Mouse (Mus musculus) limb, embryonic 12.5 days (tissue): Measurements from ENCODE around the gene Ptprd. TPM values are rescaled to one million over a fixed set of nuclear protein-coding genes. Genes with fewer than 3 reads are reported as not detected.

Experiments used
- ATAC-seq: fragments of 200-750 bp; cut with Nextera tagmentation; 2 replicates; pipeline ENCODE4 v1.8.0; 2017; ENCODE audit warnings: low read depth, moderate TSS enrichment; ENCODE audit not compliant: insufficient number of reproducible peaks, insufficient read depth, low FRiP score, low TSS enrichment
- H3K27ac ChIP-seq: fragments of 300-500 bp; sonication (generic); 2 replicates; pipeline ENCODE4 v1.5.1; 2016; ENCODE audit warnings: mild to moderate bottlenecking, moderate library complexity
- H3K27me3 ChIP-seq: fragments of 300-500 bp; sonication (generic); 2 replicates; pipeline ENCODE4 v1.6.1; 2016; ENCODE audit warnings: mild to moderate bottlenecking, moderate library complexity
- H3K36me3 ChIP-seq: fragments of 300-500 bp; sonication (generic); 2 replicates; pipeline ENCODE4 v1.6.1; 2016; ENCODE audit warnings: mild to moderate bottlenecking, moderate library complexity
- H3K4me1 ChIP-seq: fragments of 300-500 bp; sonication (generic); replicated peaks from 2 replicates; pipeline ENCODE4 v1.6.1; 2016
- H3K4me2 ChIP-seq: fragments of 300-500 bp; sonication (generic); 2 replicates; pipeline ENCODE4 v1.6.1; 2016; ENCODE audit warnings: mild to moderate bottlenecking, moderate library complexity
- H3K4me3 ChIP-seq: fragments of 300-500 bp; sonication (generic); replicated peaks from 2 replicates; pipeline ENCODE4 v1.5.1; 2016; ENCODE audit warnings: mild to moderate bottlenecking
- H3K9ac ChIP-seq: fragments of 300-500 bp; sonication (generic); replicated peaks from 2 replicates; pipeline ENCODE4 v1.6.1; 2016; ENCODE audit warnings: mild to moderate bottlenecking, moderate library complexity
- H3K9me3 ChIP-seq: fragments of 300-500 bp; sonication (generic); 2 replicates; pipeline ENCODE4 v1.6.1; 2016; ENCODE audit warnings: mild to moderate bottlenecking, moderate library complexity
- WGBS: fragments of 180-500 bp; shearing (Covaris S2); methylation state at CpG from one replicate; pipeline ENCODE4 v1.1.7; 2016; 5-methylcytosine and 5-hydroxymethylcytosine counted together
- polyA plus RNA-seq: library from polyadenylated mRNA; unstranded; fragments of >200 nt; fragmentation: Nextera tagmentation; extraction: Ambion mirVana; gene quantifications from 2 replicates; pipeline ENCODE4 v1.2.1, GENCODE M21; 2016

The Ptprd gene
- polyA plus RNA-seq, 1 experiment from 2014 or later: 30.9 TPM

GRCm38 (mm10) chr4:76192031-76192430, 2019.7 kb downstream of the Ptprd start:
- no peak overlapping the region for H3K4me2 ChIP-seq
- no peak overlapping the region for H3K4me3 ChIP-seq
- ATAC-seq: no peak
- 94% methylated on average over 1 of the region's 1 CpGs for WGBS
- H3K4me1 ChIP-seq: no peaks in the 10 kb centered on the region
- H3K27ac ChIP-seq: no peak overlapping the region
- H3K36me3 ChIP-seq: no peaks in the 10 kb centered on the region
- no peaks in the 10 kb centered on the region for H3K27me3 ChIP-seq
- no peak overlapping the region for H3K9ac ChIP-seq
- no peaks in the 10 kb centered on the region for H3K9me3 ChIP-seq

GRCm38 (mm10) chr4:76190788-76191187, 2021.0 kb downstream of the Ptprd start:
- H3K4me2 ChIP-seq: no peak overlapping the region
- H3K4me3 ChIP-seq: no peak overlapping the region
- H3K27me3 ChIP-seq: no peaks in the 10 kb centered on the region
- no peaks in the 10 kb centered on the region for H3K4me1 ChIP-seq
- no peak overlapping the region for H3K9ac ChIP-seq
- no peaks in the 10 kb centered on the region for H3K9me3 ChIP-seq
- 53% methylated on average over 1 of the region's 1 CpGs for WGBS
- no peak for ATAC-seq
- no peaks in the 10 kb centered on the region for H3K36me3 ChIP-seq
- H3K27ac ChIP-seq: no peak overlapping the region

- Histone ChIP-seq H3K27me3 (no peaks in the 10 kb centered on the region), H3K9ac (no peak overlapping the region), H3K27ac (no peak overlapping the region), H3K36me3 (no peaks in the 10 kb centered on the region), H3K4me2 (no peak overlapping the region), H3K9me3 (no peaks in the 10 kb centered on the region), H3K4me1 (peaks cover 13% of the 10 kb centered on the region), H3K4me3 (no peak overlapping the region)
- no peak for ATAC-seq
- 92% methylated on average over 3 of the region's 3 CpGs for WGBS
Measured at GRCm38 (mm10) chr4:76183095-76183494, 2028.7 kb downstream of the Ptprd start.

GRCm38 (mm10) chr4:76179497-76179896, 2032.3 kb downstream of the Ptprd start:
- Histone ChIP-seq H3K4me2 (peak overlapping the region; percentile 5; the same call in 1 of the 2 replicates), H3K9ac (no peak overlapping the region), H3K27ac (no peak overlapping the region), H3K4me3 (no peak overlapping the region), H3K27me3 (no peaks in the 10 kb centered on the region), H3K36me3 (no peaks in the 10 kb centered on the region), H3K9me3 (no peaks in the 10 kb centered on the region), H3K4me1 (peaks cover 20% of the 10 kb centered on the region)
- WGBS: 21% methylated on average over 8 of the region's 8 CpGs
- peak; percentile 85 for ATAC-seq

- no peak overlapping the region for H3K9ac ChIP-seq
- no peaks in the 10 kb centered on the region for H3K27me3 ChIP-seq
- H3K4me3 ChIP-seq: no peak overlapping the region
- no peaks in the 10 kb centered on the region for H3K9me3 ChIP-seq
- H3K27ac ChIP-seq: no peak overlapping the region
- H3K4me2 ChIP-seq: no peak overlapping the region
- ATAC-seq: no peak
- H3K36me3 ChIP-seq: no peaks in the 10 kb centered on the region
- H3K4me1 ChIP-seq: peaks cover 14% of the 10 kb centered on the region
- 88% methylated on average over 1 of the region's 1 CpGs for WGBS
Measured at GRCm38 (mm10) chr4:76175086-76175485, 2036.7 kb downstream of the Ptprd start.

GRCm38 (mm10) chr4:76155750-76156149, 2056.0 kb downstream of the Ptprd start:
- H3K4me2 ChIP-seq: no peak overlapping the region
- no peak overlapping the region for H3K27ac ChIP-seq
- no peak overlapping the region for H3K4me3 ChIP-seq
- H3K4me1 ChIP-seq: no peaks in the 10 kb centered on the region
- 80% methylated on average over 1 of the region's 1 CpGs for WGBS
- no peaks in the 10 kb centered on the region for H3K9me3 ChIP-seq
- no peaks in the 10 kb centered on the region for H3K36me3 ChIP-seq
- no peaks in the 10 kb centered on the region for H3K27me3 ChIP-seq
- no peak overlapping the region for H3K9ac ChIP-seq
- no peak for ATAC-seq

GRCm38 (mm10) chr4:76154190-76154589, 2057.6 kb downstream of the Ptprd start:
- no peak overlapping the region for H3K27ac ChIP-seq
- ATAC-seq: no peak

GRCm38 (mm10) chr4:76144925-76145324, 2066.8 kb downstream of the Ptprd start:
- H3K36me3 ChIP-seq: no peaks in the 10 kb centered on the region
- WGBS: 91% methylated on average over 4 of the region's 4 CpGs

More at GRCm38 (mm10) chr4:76154190-76154589, 2057.6 kb downstream of the Ptprd start:
- WGBS: 70% methylated on average over 2 of the region's 2 CpGs
- Histone ChIP-seq H3K4me2 (no peak overlapping the region), H3K9ac (no peak overlapping the region), H3K27me3 (no peaks in the 10 kb centered on the region), H3K4me1 (no peaks in the 10 kb centered on the region), H3K4me3 (no peak overlapping the region), H3K9me3 (no peaks in the 10 kb centered on the region), H3K36me3 (no peaks in the 10 kb centered on the region)

GRCm38 (mm10) chr4:76144333-76144732, 2067.4 kb downstream of the Ptprd start:
- Histone ChIP-seq H3K27ac (no peak overlapping the region), H3K9me3 (no peaks in the 10 kb centered on the region), H3K4me2 (no peak overlapping the region), H3K4me3 (no peak overlapping the region), H3K27me3 (no peaks in the 10 kb centered on the region), H3K36me3 (no peaks in the 10 kb centered on the region), H3K4me1 (no peaks in the 10 kb centered on the region), H3K9ac (no peak overlapping the region)
- ATAC-seq: no peak
- 78% methylated on average over 2 of the region's 2 CpGs for WGBS

More at GRCm38 (mm10) chr4:76144925-76145324, 2066.8 kb downstream of the Ptprd start:
- no peaks in the 10 kb centered on the region for H3K4me1 ChIP-seq
- H3K4me2 ChIP-seq: no peak overlapping the region
- no peaks in the 10 kb centered on the region for H3K9me3 ChIP-seq
- no peak overlapping the region for H3K4me3 ChIP-seq
- no peak for ATAC-seq
- H3K27ac ChIP-seq: no peak overlapping the region
- H3K9ac ChIP-seq: no peak overlapping the region
- H3K27me3 ChIP-seq: no peaks in the 10 kb centered on the region

GRCm38 (mm10) chr4:76137901-76138300, 2073.9 kb downstream of the Ptprd start:
- no peaks in the 10 kb centered on the region for H3K9me3 ChIP-seq
- no peak overlapping the region for H3K4me3 ChIP-seq
- no peaks in the 10 kb centered on the region for H3K27me3 ChIP-seq
- H3K9ac ChIP-seq: no peak overlapping the region
- H3K27ac ChIP-seq: no peak overlapping the region
- no peak overlapping the region for H3K4me2 ChIP-seq
- no peak for ATAC-seq
- peaks cover 2% of the 10 kb centered on the region; the same call in 1 of the 2 replicates for H3K4me1 ChIP-seq
- WGBS: 87% methylated on average over 3 of the region's 3 CpGs
- no peaks in the 10 kb centered on the region for H3K36me3 ChIP-seq

GRCm38 (mm10) chr4:76136625-76137024, 2075.1 kb downstream of the Ptprd start:
- Histone ChIP-seq H3K27me3 (no peaks in the 10 kb centered on the region), H3K4me3 (no peak overlapping the region), H3K4me2 (no peak overlapping the region), H3K9ac (no peak overlapping the region), H3K9me3 (no peaks in the 10 kb centered on the region), H3K36me3 (no peaks in the 10 kb centered on the region), H3K27ac (no peak overlapping the region), H3K4me1 (peaks cover 2% of the 10 kb centered on the region; the same call in 1 of the 2 replicates)
- WGBS: 84% methylated on average over 14 of the region's 14 CpGs
- ATAC-seq: no peak

GRCm38 (mm10) chr4:76091845-76092244, 2119.9 kb downstream of the Ptprd start:
- H3K36me3 ChIP-seq: peaks cover 18% of the 10 kb centered on the region; the same call in 1 of the 2 replicates
- H3K27me3 ChIP-seq: no peaks in the 10 kb centered on the region
- no peak overlapping the region for H3K27ac ChIP-seq
- no peak overlapping the region for H3K4me3 ChIP-seq
- no peak for ATAC-seq
- 92% methylated on average over 4 of the region's 4 CpGs for WGBS
- H3K9me3 ChIP-seq: no peaks in the 10 kb centered on the region
- no peak overlapping the region for H3K9ac ChIP-seq
- H3K4me1 ChIP-seq: no peaks in the 10 kb centered on the region
- H3K4me2 ChIP-seq: no peak overlapping the region
